8 mouse cellular contexts compared by ENCODE assay signal in the genomic region with DNA sequence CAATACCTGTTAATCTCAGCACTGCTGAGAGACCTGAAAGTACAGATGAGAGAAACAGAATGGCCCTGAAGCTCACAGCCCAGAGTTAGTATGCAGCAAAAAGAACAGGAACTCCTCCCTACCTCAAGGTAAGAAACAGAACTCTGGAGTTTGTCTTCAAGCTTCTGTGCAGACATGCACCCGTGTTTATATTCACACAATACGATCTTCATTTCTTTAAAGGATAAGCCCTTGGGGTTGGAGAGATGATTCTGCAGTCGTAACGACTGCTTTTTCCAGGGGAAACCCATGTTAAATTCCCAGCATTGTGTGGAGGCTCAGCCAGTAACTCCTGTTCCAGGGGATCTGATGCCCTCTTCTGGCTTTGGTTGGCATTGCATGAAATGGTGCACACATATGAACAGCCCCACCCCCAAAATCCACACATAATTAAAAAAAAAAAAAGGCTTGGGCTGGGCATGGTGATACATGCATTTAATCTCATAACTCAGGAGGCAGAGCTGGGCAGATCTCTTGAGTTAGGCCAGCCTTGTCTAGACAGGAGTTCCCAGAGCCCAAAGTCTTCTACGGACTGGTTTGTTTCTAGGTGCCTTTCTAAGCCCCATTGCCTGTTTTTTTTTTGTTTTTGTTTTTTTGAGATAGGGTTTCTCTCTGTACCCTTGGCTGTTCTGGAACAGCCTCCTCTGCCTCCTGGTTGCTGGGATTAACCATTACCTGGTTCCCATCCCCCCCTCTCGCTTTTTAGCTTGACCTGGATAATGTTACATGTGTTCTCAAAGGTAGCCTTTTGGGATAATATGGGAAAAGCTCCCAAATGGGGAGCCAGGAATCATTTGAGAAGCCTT. TPM values are rescaled to one million over a fixed set of nuclear protein-coding genes. Genes with fewer than 3 reads are reported as not detected.
DNase-seq lines count a peak whose midpoint lies in the region; ATAC-seq lines count a peak whose summit lies in the region.

No protein-coding gene starts in this region.

- DNase-seq in midbrain, embryonic 10.5 days (ENCODE audit: low spot score) = peak; percentile 74
- peak; percentile 87 to 90 for DNase-seq in cerebellum, postnatal 10 days
- peak; percentile 69 to 81 for DNase-seq in frontal cortex, postnatal 36 days (ENCODE audit: low spot score in 2 of 2)
- DNase-seq in left cerebral cortex, postnatal 25 days (ENCODE audit: low spot score in 2 of 2) = peak; percentile 65 to 71
- peak; percentile 75 to 86 for DNase-seq in spleen, postnatal 10 days (ENCODE audit: low spot score in 2 of 2)

- no peak for ATAC-seq in midbrain, embryonic 16.5 days
- ATAC-seq in intestine, embryonic 15.5 days = peak; percentile 46
- peak; percentile 55 for ATAC-seq in megakaryocyte-erythroid progenitor cell, adult 5-6 weeks (replicated peaks; ENCODE audit: low FRiP score, low TSS enrichment, poor library complexity, severe bottlenecking)

- H3K27me3 ChIP-seq in midbrain, embryonic 10.5 days (ENCODE audit: low read depth, poor library complexity, severe bottlenecking) = no peaks in the 10 kb centered on the region
- H3K27me3 ChIP-seq in midbrain, embryonic 16.5 days (ENCODE audit: control insufficient read depth, insufficient read depth, low read depth, low read length) = no peaks in the 10 kb centered on the region
- no peaks in the 10 kb centered on the region for H3K27me3 ChIP-seq in intestine, embryonic 15.5 days (replicated peaks)

- no peaks in the 10 kb centered on the region for H3K9me3 ChIP-seq in midbrain, embryonic 10.5 days (replicated peaks)
- no peaks in the 10 kb centered on the region for H3K9me3 ChIP-seq in midbrain, embryonic 16.5 days (replicated peaks; ENCODE audit: control insufficient read depth, low read length, poor library complexity, severe bottlenecking)
- H3K9me3 ChIP-seq in intestine, embryonic 15.5 days = no peaks in the 10 kb centered on the region

- no peak overlapping the region for H3K9ac ChIP-seq in midbrain, embryonic 16.5 days (ENCODE audit: low read depth, low read length)
- peak overlapping the region; percentile 2; the same call in 1 of the 2 replicates for H3K9ac ChIP-seq in intestine, embryonic 15.5 days

- no peak overlapping the region for H3K4me2 ChIP-seq in midbrain, embryonic 16.5 days (ENCODE audit: low read length)
- H3K4me2 ChIP-seq in intestine, embryonic 15.5 days (replicated peaks) = peak overlapping the region; percentile 67

- intact Hi-C loops in left cerebral cortex, postnatal 25 days (cut with DNase I) = loop anchor here (5.0 kb wide), 1 partner anchor 215 kb away; the partner anchor contains the start of gene Cox6a2

- peaks cover 12% of the 10 kb centered on the region for H3K4me1 ChIP-seq in midbrain, embryonic 10.5 days
- no peaks in the 10 kb centered on the region; the same call in 1 of the 2 replicates for H3K4me1 ChIP-seq in midbrain, embryonic 16.5 days (ENCODE audit: control insufficient read depth, insufficient read depth, low read length)
- peaks cover 4% of the 10 kb centered on the region; the same call in 1 of the 2 replicates for H3K4me1 ChIP-seq in intestine, embryonic 15.5 days (replicated peaks)

- H3K36me3 ChIP-seq in midbrain, embryonic 10.5 days = peaks cover 60% of the 10 kb centered on the region
- H3K36me3 ChIP-seq in midbrain, embryonic 16.5 days (ENCODE audit: control insufficient read depth, insufficient read depth, low read length) = peaks cover 6% of the 10 kb centered on the region
- 0 out of 2 replicates have a peak, but pooled peaks cover 11% of the 10 kb centered on the region for H3K36me3 ChIP-seq in intestine, embryonic 15.5 days

- no peak overlapping the region for H3K4me3 ChIP-seq in midbrain, embryonic 10.5 days
- no peak overlapping the region for H3K4me3 ChIP-seq in midbrain, embryonic 16.5 days (ENCODE audit: low read depth, low read length)
- peak overlapping the region; percentile 41 for H3K4me3 ChIP-seq in intestine, embryonic 15.5 days (replicated peaks)

- 52% methylated on average over 6 of the region's 6 CpGs for WGBS in midbrain, embryonic 10.5 days
- 53% methylated on average over 6 of the region's 6 CpGs for WGBS in midbrain, embryonic 16.5 days
- WGBS in intestine, embryonic 15.5 days = 43% methylated on average over 6 of the region's 6 CpGs

- no peak overlapping the region for H3K27ac ChIP-seq in midbrain, embryonic 10.5 days (replicated peaks)
- no peak overlapping the region for H3K27ac ChIP-seq in midbrain, embryonic 16.5 days (ENCODE audit: low read length)
- peak overlapping the region; percentile 46 for H3K27ac ChIP-seq in intestine, embryonic 15.5 days

RNA-seq across cellular contexts. Expression of gene Pycard, which starts 1.8 kb away (rescaled TPM):
- polyA plus RNA-seq in midbrain, embryonic 10.5 days (2016; fragmentation: Nextera tagmentation; extraction: Ambion mirVana) = 6.1 and 7.5 TPM in 2 replicates
- polyA plus RNA-seq in midbrain, embryonic 16.5 days (2015; fragmentation: Nextera tagmentation; extraction: Ambion mirVana) = 2.3 and 6.9 TPM in 2 replicates
- polyA plus RNA-seq in intestine, embryonic 15.5 days (2015; fragmentation: Nextera tagmentation; extraction: Ambion mirVana) = 418 and 480 TPM in 2 replicates
- 1 to 10 TPM; 2.3 to 4.0 TPM for total RNA-seq in left cerebral cortex, postnatal 25 days (2021)
- total RNA-seq in megakaryocyte-erythroid progenitor cell, adult 5-6 weeks (2014; fragmentation: Nextera tagmentation) = 41.8 and 56.1 TPM in 2 replicates
- 10.2 and 10.6 TPM in 2 replicates for total RNA-seq in megakaryocyte-erythroid progenitor cell, adult 5-6 weeks (2017)

RNA-seq across cellular contexts. Expression of gene Trim72, which starts 11.9 kb away (rescaled TPM):
- not detected in 2 replicates for polyA plus RNA-seq in midbrain, embryonic 10.5 days (2016; fragmentation: Nextera tagmentation; extraction: Ambion mirVana)
- polyA plus RNA-seq in midbrain, embryonic 16.5 days (2015; fragmentation: Nextera tagmentation; extraction: Ambion mirVana) = not detected in 2 replicates
- 0.19 and 0.53 TPM in 2 replicates for polyA plus RNA-seq in intestine, embryonic 15.5 days (2015; fragmentation: Nextera tagmentation; extraction: Ambion mirVana)
- 1 to 10 TPM; 1.1 to 1.5 TPM for total RNA-seq in left cerebral cortex, postnatal 25 days (2021)
- total RNA-seq in megakaryocyte-erythroid progenitor cell, adult 5-6 weeks (2014; fragmentation: Nextera tagmentation) = not detected in 2 replicates
- 0.52 TPM in 1 of 2 replicates, not detected in the other for total RNA-seq in megakaryocyte-erythroid progenitor cell, adult 5-6 weeks (2017)

RNA-seq across cellular contexts. Expression of gene Fus, which starts 24.6 kb away (rescaled TPM):
- polyA plus RNA-seq in midbrain, embryonic 10.5 days (2016; fragmentation: Nextera tagmentation; extraction: Ambion mirVana) = 336 and 358 TPM in 2 replicates
- 283 and 325 TPM in 2 replicates for polyA plus RNA-seq in midbrain, embryonic 16.5 days (2015; fragmentation: Nextera tagmentation; extraction: Ambion mirVana)
- polyA plus RNA-seq in intestine, embryonic 15.5 days (2015; fragmentation: Nextera tagmentation; extraction: Ambion mirVana) = 306 and 315 TPM in 2 replicates
- total RNA-seq in left cerebral cortex, postnatal 25 days (2021) = 100 to 1,000 TPM; 270 to 316 TPM
- 315 and 387 TPM in 2 replicates for total RNA-seq in megakaryocyte-erythroid progenitor cell, adult 5-6 weeks (2014; fragmentation: Nextera tagmentation)
- total RNA-seq in megakaryocyte-erythroid progenitor cell, adult 5-6 weeks (2017) = 61.4 and 85.2 TPM in 2 replicates

RNA-seq across cellular contexts. Expression of gene Prss36, which starts 45.3 kb away (rescaled TPM):
- polyA plus RNA-seq in midbrain, embryonic 10.5 days (2016; fragmentation: Nextera tagmentation; extraction: Ambion mirVana) = 11.0 and 13.0 TPM in 2 replicates
- polyA plus RNA-seq in midbrain, embryonic 16.5 days (2015; fragmentation: Nextera tagmentation; extraction: Ambion mirVana) = 12.2 and 13.4 TPM in 2 replicates
- polyA plus RNA-seq in intestine, embryonic 15.5 days (2015; fragmentation: Nextera tagmentation; extraction: Ambion mirVana) = 8.2 and 9.6 TPM in 2 replicates
- 1 to 10 TPM; 8.0 to 9.3 TPM for total RNA-seq in left cerebral cortex, postnatal 25 days (2021)
- 2.8 and 9.8 TPM in 2 replicates for total RNA-seq in megakaryocyte-erythroid progenitor cell, adult 5-6 weeks (2014; fragmentation: Nextera tagmentation)
- total RNA-seq in megakaryocyte-erythroid progenitor cell, adult 5-6 weeks (2017) = 2.5 and 3.4 TPM in 2 replicates

Comparison
In these comparisons a context has a peak if more than half of its experiments do, and no peak if none do; other contexts are left out.
1. RNA of gene Pycard, which starts 1.8 kb away (polyA plus RNA-seq): 418 to 480 TPM in intestine, embryonic 15.5 days; 6.1 to 7.5 TPM in midbrain, embryonic 10.5 days and 2.3 to 6.9 TPM in midbrain, embryonic 16.5 days; every median in the first group is over 10 times any median in the second.
2. Peak in every context shown above with its lines, with median percentiles within 50 percentile points of each other: DNase-seq.